Mouse (Mus musculus) embryo, embryonic 11 days (tissue): Measurements from ENCODE around the gene Fxyd2.

Source experiments
- DNase-seq: peaks from one replicate; pipeline ENCODE4 v3.0.0-alpha.2; 2015

Fxyd2 gene

DNA sequence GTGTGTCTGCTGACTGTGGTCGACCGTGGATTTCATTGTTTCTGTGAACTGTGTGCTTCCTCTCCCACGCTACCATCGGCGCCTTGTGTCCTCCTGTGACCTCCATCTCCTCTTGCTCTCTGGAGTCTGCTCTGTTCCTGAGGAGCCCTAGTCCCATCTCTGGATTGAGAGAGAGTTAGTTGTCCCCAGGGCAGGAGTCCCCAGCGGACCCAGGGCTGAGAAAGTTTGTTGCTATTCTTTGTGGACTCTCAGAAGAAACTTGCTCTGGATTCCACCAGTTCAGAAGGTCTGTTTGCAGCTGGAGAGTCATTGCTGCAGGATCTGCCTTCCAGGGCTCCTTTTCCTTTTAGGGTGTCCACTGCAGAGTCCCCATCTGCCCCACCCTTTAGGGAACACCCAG is 4.3 kb upstream of the Fxyd2 start:
- no peak for DNase-seq

DNA sequence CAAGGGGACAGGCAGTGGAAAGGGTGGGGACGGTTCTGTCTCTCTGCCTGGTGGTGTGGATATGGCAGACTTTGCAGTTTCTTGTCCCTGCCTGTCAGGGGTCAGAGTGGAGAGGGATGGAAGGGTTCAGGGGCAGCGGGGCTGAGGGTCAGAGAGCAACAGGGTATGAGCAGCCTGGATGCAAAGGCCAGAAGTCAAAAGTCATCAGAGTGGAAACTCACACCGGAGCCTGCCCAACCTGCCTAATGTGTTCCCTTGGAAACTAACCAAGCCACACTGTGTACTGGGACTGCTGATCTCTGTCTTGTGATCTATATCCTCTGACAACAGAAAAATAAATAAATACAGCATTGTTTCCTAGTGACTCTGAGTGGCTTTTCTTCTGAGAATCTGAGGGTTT is 3.7 kb upstream of the Fxyd2 start:
- no peak for DNase-seq

DNA sequence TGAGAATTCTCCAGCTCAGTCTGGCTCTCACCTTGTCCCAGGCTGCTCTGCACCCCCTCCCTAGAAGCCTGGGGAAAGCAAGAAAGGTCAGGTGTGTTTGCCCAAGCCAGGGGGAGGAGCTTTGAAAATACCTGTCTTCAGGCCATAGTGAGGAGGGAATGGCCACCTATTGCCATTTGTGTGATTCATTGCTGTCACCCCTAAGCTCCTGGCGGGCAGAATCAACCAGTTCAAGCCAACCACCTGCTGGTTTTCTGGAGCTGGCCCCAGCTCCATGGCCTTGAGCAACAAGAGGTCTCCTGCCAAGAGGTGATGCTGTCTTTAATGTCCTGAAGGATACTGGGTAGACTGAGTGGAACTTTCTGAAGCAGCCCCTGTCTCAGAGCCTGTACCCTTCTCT is 1.1 kb upstream of the Fxyd2 start:
- DNase-seq = no peak

DNA sequence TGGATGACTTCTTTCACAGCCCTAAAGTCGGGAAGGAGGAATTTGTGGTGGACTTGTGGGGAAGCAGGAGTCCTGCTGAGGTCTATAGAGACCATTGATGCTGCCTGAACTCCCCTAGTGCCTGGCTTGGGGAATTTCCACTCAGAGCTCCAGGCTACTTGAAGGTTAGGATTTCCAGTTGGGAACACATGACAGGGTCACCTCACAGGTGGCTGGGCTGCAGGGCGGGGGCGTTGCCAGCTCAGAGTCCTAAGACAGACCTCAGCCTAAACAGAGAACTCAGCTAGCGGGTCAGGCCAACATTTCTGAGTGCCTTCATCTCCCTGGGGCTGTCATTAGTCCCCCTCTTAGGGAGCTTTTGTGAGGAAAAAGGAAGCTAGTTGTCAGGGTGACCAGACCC is 2.4 kb downstream of the Fxyd2 start:
- DNase-seq = no peak

DNA sequence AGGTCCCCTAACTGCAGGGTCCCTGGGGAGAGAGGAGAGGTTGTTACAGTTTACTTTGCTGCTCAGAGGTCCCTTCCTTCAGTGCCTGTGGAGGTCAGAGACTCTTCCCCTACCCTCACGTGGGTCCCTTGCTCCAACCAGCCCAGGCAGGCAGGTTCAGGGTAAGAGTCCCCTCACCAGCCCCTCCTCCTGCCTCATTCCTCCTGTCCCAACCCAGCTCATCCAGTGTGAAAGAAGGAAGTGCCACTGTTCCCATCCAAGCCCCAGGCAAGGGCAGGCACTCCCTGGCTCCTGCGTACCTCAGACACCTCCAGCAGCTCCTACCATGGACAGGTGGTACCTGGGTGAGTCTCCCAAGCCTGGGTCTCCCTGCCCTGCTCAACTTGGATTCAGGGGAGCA is 3.5 kb downstream of the Fxyd2 start:
- no peak for DNase-seq

DNA sequence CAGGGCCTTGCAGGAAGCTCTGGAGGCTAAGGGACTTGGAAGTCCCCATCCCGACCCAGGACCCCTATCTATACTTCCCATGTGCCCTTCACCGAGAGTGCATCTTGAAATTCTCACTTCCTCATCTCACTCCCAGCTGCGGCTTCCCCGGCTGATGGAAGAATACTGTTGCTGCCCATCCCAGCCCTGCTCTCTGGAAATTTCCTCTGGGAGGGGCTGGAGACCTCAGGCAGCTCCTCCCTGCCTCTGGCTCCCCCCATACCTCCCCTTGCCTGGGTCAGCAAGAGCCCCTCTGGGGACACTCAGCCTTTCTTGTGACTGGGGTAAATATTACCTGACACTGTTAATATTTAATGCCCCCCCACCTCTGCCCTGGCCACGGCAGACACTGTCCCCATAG is 6.2 kb downstream of the Fxyd2 start:
- no peak for DNase-seq

DNA sequence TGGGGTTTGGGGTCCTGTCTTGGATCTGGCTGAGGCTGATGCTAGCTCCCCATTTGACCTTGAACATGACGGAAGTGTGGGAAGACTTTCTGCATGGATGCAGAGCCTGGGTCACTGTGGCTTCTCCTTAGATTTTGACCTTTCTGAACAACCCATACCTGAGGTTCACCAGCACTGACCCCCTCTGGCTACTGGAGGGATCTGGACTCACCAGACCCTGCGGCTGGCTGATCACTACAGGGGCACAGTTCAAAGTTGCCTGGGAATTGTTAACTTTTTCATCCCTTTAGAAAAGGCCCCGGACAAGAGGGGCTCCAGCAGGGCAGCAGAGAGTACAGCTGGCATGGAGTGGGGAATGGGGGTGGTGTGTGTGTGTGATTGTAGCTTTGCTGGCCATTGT is 7.3 kb downstream of the Fxyd2 start:
- no peak for DNase-seq

DNA sequence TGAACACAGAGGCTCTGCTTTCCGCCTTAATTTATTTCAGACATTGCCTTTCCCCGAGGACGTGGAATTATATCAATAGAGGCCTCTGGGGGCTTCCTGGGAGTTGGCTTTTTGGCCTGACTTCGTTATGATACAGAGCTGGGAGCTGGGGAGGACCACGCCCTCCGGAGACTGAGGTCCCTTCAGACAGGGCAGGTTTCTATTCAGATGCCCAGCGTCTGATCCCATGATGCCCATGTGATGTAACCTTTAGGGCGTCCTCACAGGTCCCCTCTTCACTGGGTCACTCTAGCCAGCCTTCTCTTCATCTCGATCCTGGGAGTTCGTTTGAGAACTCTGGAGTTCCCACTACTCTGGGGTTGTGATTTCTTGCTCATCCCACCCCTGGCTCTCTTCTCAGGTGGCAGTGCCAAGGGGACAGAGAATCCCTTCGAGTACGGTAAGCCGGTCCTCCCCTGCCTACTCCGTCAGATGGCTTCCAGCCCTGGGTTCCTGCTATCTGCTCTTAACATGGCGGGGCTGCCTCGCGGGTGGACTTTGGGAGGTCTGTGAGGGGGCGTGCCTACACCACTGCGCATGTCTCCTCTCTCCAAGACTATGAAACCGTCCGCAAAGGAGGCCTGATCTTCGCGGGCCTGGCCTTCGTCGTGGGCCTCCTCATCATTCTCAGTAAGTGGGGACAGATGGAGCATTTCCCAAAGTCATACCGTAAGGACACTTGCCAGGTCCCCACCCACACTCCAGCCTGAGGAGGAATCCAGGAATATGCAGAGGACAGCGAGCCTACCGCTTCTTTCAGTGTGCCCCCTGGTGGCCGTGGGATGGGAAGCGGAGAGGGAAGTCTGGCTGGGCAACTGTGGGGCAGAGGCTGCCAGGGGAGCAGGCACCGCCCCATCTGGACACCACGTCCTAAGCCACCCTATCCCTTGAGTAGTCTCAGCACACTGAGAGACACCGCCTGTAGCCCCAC is 8.5 kb downstream of the Fxyd2 start:
- peak; percentile 86 for DNase-seq

DNA sequence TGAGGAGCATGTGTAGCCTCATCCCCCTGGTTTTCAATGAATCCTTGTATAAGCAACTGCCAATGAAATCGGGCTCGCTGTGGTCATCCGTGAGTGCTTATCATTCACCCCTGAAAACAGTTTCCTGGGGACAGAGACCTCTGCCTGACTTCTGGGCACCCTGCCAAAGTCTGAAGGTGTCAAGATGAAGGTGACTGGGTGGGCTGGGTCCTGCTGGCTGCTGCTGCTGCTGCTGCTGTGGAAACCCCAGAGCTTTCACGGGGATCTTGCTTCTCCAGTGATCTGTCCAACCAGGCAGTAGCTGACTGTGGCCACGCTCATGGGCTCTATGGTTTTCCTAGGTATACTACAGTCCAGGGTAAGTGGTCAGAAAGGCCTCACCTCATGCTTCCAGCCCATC is 10.7 kb downstream of the Fxyd2 start:
- DNase-seq = no peak

DNA sequence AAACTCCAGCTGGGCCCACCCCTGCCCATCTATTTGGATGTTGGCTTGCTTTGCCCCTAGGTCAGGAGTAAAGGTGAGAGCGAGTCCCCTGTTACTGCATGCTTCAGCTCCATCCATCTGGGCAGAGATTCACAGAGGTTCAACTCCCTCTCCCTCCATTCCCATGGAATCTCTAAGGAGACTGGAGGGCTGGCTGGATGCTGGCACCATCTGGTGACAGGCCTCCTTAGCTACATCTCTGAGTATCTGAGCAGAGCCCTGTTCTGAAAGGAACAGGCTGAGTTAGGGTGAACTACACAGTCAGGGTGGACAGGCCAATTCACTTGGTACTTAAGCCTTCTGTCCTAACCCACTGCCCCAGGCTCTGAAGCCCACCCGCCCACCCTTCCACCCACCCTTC is 11.1 kb downstream of the Fxyd2 start:
- DNase-seq = no peak

DNA sequence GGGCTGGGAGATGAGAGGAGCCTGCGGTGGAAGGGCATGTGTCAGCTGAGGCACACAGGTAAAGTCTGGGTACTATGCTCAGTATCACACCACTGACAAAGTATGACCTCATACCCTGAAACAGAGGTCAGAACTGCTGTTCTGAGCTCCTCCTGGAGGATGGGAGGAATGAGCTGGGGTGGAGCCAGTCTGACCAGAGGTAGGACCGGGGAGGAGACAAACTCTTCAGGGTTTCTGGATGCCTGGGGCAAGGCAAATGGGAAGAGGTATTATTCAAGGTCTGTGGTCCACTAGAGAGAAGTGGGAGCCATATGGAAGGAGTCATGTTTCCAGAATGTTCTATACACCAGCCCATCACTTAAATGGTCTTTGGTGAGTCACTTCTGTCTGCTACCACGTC is 11.6 kb downstream of the Fxyd2 start:
- DNase-seq = no peak

DNA sequence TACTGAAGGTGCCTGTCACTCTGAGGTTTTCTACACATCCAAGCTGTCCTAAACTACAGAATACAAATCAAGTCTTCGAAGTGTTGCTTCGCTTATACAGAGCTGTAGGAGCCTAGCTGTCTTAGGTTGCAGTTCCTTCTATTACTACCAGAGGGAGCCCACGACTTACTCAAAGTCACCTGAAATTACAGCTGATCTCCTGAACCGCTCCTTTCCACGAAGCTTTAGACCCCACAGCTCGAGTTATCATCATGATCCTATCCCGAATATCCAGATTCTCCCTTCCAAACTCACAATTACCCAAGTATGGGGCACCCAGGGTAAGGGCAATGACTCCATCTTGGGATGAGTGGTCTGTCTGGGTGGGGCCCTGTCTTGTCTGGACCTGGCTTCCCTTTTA is 12.3 kb downstream of the Fxyd2 start:
- peak; percentile 78 for DNase-seq

DNA sequence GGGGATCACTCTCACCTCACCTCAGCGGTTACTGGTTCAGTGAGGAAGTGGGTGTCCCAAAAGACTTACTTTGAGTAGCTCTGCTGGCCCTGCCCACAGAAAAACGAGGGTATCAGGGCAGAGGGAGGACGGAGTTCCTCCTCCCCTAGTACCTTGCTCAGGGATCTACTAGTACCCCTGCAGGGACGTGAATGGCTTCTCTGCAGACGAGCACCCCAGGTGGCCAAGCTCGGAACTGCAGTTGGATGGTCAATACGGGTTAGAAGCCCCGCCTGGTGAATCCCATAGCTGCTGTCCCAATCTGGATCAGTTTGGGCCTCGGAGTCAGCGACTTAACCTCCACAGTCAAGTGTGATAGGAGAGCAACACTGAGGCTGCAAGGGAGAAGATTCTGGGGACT is 12.8 kb downstream of the Fxyd2 start:
- peak; percentile 90 for DNase-seq

DNA sequence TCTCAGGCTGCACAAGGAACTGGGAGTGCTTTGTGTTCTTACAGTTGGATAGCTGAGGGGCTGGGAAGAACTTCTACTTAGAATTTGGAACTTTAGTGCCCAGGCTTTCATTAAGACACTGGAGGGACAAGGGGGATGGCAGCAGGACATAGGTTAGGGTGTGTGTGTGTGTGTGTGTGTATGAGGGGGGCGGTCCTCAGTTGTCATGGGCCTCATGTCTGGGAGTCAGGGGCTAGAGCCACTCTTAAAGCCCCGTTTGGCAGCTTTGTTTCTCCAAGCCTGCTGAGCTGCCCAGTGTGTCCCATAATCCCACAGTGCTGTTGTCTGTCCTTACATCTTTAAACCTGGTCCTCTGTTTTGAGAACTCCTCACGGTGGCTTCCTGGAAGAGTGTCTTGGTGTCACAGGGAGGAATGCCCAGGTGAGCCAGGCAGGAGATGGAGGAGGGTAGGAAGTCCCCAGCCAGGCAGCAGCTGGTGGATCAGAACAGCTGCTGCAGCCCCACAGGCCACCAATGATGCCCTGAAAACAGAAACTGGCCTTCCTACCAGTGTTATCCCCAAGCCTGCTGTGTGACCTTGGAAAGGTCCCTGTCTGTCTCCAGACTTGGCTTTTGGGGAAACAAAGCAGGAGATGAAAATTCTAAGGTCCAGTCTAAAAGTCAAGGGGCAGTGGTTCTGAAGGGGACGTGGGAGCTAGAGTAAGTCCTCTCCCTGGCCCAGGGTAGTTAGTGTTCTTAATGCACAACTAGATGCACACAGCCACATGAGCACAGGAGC is 13.4 kb downstream of the Fxyd2 start:
- no peak for DNase-seq

DNA sequence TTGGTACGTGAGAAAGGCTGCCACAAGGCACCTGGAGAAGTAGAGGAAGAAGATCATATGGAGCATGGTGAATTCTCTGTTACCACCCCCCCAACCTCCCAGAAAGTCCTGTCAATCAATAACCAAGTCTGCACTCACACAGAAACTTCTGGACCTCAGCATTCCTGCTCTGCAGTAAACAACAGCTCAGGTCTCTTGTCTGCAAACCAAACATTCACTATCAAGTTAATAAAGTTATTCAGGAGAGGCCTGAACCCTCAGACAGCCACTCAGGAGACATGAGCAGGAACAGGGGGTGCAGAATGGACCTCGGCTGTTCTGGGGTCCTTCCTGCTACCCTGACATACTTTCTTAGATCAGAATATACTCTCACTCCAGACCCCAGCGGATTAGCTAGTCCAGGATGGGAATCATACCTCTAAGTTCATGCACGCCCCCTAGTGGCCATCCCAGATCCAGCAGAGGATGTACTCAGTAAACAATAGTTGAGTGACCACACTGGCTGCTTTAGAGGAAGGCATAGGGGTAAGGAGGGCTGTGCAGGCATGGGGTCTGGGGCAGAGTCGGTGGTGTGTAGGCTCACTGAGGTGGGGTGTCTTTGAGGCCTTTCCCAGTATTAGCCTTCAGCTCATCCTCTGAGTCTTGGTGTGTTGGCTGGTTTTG is 14.1 kb downstream of the Fxyd2 start:
- peak; percentile 43 for DNase-seq

DNA sequence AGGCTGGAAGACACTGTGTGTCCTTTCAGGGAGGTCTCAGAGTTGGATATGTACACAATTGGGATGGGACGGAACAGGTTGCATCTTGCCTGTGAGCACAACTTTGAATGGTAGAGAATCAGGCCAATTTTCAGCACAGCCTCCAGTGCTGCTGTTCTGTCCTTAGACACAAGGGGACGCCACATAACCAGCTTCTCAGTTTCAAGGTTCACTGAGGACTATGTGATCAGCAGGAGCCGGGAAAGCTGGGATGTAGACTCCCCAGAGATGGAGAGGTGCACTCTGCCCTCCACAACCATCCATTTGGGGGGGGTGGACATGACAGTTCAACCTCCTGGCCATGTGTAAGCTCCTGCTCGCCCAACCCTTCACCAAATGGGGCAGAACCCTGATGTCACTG is 16.4 kb downstream of the Fxyd2 start:
- peak; percentile 35 for DNase-seq

DNA sequence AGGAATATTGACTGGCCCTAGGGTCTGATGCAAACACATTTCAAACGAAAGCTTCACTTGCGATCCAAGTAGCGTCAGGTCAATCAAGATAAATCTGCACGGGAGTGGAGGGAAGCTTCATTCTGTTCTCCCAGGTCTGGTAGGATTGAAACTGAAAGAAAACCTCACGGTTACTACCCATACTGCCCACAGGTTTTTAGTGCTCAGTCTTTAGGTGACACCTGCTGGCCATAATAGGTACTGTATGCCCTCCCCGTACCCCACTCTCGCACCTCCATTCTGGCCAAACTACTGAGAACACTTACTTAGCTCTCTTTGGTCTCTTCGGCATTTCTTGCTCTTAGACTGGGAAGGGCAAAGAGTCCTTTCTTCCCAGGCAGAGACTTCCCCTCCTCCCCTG is 17.8 kb downstream of the Fxyd2 start:
- peak; percentile 53 for DNase-seq

DNA sequence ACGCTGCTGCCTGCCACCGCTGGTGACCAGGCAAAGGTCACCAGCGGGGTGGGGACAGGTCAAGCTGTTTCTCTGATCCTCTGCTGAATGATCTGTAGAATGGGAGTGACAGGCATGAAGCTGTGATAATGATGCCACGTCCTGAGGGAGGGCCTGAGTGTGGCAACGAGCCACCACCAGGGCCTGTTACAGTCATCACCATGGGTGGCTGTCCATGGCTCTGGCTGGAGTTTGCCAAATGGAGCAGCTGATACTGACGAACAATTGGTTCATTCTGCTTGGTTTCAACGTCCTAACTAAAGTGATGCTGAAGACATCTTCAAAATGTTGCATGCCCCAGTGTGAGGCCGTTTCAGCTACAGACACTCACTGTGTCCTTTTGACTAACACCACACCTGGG is 18.8 kb downstream of the Fxyd2 start:
- DNase-seq = no peak

DNA sequence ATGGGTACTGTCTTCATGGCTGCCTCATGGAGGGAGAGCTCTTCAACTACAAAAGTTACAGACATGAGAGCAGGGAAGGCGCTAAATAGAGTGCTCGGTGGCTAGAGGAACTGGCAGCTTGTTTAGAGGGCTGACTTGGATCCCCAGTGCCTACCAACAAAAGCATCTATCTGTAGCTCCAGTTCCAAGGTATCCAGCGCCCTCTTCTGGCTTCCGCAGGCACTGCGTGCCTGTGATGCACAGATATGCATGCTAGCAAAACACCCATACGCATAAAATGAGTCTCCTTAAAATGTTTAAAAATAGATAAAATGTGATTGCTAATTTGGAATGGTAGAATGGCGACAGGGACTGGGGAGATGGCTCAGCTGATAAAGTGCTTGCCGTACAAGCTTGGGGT is 21.7 kb downstream of the Fxyd2 start:
- DNase-seq = no peak

DNA sequence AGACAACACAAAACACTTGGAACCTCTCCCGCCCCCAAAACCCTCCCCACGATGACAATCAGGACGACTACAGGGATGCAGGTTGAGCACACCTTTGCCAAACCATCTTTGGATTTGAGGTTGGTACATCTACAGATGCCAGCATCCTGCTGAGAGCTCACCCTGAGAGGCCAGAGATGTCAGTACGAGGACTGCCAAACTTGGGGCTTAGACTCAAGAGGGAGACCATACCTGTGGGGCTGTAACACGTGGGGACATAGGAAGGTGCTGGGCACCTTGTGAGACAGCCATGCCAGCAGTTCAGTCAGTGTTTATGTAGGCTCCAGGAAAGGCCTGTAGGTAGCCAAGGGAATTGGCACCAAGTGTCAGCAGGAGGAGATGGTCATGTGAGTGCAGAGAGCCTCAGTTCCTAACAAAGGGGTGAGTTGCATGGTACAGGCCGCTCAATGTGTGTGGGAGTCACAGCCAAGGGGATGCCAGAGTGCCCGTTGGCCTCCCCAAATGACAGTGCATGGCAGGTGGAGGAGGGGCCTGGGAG is 23.4 kb downstream of the Fxyd2 start:
- no peak for DNase-seq

DNA sequence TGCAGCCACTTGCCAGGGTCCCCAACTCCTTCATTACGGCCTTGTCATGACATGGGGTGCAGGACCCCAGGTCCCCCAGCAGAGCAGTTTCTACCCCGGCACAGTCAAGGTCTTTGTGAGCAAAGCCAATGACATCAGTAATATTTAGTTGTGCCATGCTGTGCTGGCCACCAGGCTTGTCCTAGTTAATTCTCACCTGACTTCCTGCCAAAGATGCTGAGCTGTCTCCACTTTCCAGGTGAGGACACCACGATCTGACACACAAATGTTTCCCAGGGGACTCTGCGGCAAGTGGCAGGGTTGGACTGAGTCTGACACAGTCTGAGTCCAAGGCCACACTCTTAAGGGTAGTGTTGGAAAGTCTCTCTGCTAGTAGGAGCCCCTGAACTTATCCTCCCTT is 27.0 kb downstream of the Fxyd2 start, which contains the start of gene Dscaml1:
Gene Dscaml1 (plus strand): TSS at position 173 of the 400 bp plus-strand sequence.
- DNase-seq = no peak

DNA sequence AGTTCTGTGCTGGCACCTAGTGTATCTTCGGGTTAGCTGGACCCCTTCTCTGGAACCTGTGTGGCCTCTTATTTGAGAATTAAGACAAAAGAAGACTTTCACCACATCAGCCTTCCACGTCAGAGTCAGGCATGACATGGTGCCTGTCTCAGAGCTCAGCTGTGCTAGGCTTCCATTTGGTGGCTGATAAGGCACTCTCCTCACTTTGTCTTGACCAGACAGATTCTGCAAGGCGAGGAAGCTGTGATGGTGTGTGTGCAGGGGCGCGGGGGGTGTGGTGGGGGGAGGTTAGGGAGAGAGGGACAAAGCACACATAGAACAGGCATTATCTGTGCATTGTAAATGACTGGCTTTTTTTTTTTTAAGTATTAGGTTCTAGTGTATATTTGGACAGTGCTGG is 29.9 kb downstream of the Fxyd2 start:
- no peak for DNase-seq
